Mouse (Mus musculus) forelimb bud, embryonic 11.5 days (tissue): ENCODE measurements around the gene Cadps.
A peak's percentile ranks its signal among the peaks of the same experiment; 100 is the strongest.

Source experiments
- DNase-seq: peaks from one replicate; pipeline ENCODE4 v3.0.0-alpha.2; 2012; ENCODE audit warnings: low read depth, low spot score

The Cadps gene

DNA sequence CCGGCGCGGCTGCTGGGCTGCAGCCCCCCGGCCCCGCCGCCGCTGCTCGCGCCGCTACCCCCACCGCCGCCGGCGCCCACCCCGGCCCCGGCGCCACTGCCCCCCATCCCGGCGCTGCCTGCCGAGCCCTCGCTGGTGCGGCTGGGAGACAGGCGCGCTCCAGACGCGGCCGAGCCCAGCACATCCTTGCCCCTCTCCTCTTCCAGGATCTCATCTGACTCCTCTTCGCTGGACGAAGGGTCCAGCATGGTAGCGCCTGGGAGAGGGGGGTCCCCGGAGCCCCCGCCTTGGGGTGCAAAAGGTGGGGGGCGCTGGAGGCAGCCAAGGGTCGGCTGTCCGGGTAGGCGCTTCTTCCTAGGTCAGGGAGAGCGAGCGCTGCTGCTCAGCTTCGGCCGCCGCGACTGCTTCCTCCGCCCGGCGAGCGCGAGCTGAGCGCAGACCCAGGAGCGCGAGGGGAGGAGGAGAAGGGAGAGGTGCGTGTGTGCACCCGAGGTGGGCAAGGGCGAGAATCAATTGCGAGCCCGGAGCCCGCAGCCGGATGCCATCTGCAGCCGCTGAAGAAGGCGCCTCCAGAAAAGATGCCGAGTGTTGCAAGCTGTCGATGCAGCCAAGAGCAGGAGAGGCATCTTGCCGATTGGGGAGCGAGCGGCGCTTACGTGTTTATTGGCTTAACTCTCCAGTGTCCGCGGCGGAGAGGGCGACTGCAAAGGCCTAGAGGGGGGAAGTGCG, at the start of gene Cadps:
Gene Cadps, minus strand, starts transcription at position 589 of the 729 bp plus-strand sequence.
- peak; percentile 6 for DNase-seq

DNA sequence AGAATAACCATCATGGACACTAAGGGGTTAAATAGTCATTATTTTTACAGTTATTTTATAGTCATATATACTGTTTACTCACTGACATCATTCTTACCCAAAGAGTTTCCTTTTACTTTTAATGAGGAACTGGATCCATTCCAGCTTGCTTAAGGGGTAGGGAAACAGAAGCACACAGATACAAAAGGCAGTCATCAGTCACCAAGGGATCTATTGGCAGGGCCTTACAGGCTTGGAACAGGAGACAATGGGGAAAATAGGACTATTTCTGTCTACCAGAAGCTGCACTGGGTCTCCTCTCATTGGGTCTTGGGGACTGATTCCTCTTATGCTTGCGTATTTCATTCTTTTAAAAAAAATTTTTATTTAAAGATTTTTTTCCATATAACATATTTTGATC, 46.7 kb upstream of the Cadps start:
- no peak for DNase-seq

DNA sequence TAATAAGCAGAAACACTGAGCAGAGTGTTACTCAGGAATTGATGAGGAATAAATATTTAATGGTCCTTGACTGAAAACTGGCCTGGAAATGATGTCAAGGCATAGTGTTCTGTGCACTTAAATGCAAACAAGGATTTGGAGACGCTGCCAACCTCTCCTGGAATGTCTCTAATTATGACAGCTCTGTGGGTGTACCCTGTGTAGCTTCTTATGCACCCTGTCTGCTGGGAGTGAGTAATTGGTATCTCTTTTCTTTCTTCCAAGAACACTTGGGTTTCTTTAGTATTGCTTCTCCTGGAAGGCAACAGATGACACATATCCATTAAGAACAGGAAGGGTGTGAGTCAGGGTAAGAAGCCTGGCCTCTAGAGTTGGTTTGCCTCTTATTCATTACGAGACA, 42.4 kb upstream of the Cadps start:
- DNase-seq = no peak

DNA sequence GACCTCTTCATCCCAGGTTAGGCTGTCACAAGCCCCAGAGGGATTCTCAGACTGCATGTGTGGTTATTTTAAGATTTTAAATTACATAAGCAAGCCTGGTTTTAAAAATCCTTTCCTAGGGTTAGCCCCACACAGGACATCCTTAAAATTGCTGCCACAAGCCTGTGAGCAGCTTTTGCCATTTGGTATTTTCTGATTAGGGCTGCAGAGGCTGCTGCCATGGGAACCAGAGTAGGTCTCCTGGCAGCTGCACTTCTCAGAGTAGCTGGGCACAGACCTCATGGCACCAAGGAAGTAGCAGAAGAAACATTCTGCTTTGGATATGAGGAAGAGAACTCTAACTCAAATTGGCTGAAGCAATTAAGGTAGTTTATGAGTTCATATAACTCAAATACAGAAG, 21.0 kb upstream of the Cadps start:
- no peak for DNase-seq

DNA sequence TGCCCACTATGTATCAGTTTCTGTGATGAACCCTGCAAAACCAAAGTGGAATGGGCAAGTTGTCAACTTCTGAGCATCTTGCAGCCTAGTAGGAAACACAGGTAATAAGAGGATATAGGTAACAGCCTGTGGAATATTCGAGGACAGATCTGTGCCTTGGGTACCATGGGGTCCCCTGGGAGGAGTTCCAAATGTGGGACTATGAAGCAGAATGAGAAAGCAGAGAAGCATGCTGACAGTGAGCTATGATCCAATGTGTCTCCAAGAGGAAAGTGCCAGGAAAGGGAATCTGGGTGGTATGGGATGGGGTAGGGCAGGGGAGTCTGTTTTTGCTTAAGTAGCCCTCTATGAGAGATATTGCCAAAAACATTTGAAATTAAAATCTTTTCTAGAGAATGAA, 16.6 kb upstream of the Cadps start:
- no peak for DNase-seq

DNA sequence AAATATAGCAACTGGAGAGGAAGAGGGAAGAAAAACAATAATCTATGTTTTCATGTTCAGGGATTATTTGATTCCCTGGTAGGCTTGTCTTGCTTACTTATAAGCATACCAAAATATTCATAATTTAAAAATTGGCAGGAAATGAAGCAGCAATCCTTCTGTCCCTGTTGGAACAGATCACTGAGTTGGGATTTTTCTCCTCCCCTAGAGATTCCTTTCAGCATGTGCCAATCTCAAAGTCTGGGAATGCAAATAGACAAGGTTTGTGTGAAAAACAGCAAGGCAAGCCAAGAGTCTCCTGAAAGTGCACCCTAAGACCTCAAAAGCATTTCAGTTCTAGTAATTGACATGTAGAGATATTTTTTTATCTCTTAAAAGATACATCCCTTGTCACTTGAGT, 16.1 kb upstream of the Cadps start:
- no peak for DNase-seq

DNA sequence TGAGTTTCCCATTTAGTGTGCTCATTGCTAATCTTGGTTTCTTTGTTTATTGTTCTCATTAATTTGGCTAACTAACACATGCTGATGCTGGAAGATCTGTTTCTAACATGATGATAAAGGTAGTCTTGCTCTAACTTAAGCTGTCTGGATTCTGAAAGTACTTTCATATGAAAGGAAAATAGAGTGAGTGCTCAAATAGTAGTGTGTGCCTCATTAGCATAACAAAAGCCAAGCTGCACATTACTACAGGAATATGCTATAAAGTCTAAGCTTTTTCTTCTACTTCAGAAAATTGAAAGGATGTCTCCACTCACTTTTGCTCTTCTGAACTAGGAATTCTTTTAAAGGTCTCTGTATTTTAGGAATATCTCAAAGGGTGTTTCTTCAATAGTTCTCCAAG, 15.4 kb upstream of the Cadps start:
- DNase-seq = no peak

DNA sequence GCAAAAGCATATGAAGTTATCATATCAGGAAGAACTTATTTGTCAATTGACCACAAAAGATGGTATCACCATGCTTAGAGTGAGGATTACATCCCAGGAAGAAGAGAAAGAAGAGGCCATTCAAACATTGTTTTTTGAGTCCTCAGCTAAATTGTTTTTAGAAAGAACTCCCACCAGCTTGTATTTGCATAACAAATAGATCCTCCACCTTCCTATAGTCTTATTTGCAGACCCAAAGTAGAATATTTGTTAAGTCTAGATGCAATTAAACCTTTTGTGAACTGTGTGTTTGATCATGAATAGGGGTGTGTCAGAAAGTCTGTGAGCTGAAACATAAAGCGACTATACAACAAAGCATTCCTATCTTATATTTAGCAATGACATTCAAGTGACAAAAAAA, 15.0 kb upstream of the Cadps start:
- no peak for DNase-seq

DNA sequence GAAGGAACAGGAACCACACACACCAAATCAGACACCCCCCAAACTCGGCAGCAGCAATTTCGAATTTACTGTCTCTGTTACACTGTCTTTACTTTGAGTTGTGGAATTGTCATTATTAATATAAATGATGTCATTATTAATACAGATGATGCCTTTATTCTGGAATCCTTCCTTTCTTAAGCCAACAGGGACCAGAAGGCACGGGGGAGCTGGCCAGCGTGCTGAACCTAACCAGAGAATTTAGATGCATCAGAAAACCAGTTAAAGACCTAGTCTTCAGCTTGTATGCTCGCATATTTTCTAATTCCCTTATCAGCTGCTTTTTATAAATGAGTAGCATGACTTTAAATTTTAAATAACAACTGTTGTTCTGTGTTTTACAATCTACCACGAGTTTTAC, 902 bp upstream of the Cadps start:
- DNase-seq = peak; percentile 74

DNA sequence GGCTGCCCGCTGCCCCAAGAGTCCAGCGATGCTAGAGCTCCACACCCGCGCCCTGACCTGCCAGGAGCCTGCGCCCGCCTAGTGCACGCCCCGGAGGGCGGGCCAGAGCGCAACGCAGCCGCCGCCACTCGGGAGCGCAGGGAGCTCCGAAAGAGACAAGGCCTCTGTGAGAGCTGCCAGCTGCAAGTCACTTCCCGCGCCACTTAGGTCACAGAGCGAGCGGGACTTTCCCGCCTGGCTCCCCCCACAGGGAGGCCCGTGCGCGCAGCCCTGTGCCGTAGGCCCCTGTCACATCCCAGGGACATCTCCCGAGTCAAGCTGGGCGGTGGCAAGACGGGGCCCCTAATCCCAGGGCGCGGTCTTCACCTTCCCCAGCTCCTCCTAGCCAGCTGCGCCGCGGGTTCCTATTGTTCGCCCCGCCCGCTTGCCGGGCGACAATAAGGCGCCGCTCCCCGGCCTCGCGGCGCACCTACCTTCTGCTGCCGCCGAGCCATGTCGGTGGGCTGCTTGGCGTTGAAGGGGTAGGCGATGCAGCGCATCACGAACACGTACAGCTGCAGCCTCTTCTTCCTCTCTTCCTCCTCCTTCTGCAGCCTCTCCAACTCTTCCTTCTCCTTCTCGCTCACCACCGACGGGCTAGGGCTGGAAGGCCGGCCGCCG, 918 bp downstream of the Cadps start:
- DNase-seq = peak; percentile 55

DNA sequence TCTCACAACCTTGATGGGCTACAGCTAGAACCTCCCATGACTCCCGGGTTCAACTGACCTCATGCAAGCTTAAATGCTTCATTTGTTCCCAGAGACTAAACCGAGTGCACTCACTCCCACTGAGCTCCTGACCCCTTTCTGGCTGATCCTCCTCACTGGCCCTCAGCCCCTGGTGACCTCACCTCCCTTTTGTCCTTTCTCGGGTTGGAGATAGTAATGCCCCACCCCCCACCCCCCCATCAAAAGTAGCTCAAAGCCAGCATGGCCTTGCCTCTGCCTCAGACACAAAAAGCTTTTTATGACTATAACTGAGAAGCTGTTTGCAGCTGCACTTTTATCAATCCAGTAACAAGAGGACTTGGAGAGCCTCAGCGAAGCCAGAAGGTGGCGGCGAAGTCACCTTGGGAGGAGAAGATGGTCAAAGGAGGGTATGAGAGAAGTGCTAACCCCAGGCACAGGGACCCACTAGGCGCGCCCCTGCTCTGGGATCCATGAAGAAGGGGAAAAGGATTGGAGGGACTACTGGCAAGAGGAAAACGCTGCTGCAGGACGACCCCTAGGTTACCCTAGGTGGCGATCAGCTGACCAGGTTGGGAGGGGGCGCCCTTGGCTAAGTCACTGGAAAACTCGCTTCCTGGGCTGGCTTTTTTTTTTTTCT, 1.6 kb downstream of the Cadps start:
- peak; percentile 2 for DNase-seq

DNA sequence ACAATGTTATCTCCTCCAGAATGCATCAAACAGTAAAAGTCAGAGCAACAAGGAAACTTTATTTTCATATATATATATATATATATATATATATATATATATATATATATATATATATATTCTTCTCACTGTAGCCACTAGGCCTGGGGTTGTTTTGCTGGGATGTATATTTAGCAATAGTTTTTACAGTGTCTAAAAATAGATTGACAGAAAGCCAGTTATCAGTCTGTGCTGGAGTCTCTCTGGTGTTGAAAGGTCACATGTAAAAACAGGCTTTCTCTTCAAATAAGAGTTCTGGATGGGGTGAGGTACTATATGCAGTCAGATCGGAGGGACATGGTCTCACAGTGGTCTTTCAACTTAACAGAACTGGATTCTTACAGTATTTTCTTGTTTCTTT, 2.7 kb downstream of the Cadps start:
- no peak for DNase-seq

DNA sequence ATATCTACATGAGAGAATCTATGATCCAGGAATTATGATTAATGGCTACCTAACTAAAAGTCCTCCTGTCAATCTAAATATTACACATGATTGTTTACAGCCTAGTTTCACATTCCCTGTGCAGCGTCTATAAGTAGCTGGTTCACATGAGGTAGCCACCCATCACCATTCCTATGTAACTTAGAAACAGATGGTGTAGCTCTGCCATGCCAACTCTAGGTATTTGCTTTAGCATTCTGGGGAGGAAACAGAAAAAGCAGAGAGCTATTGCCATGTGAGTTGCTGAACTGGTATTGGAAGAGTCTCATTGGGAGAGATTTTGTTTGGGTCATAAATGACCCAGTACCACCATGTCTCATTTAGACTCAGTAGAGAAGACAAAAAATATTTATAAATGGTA, 4.4 kb downstream of the Cadps start:
- DNase-seq = no peak

DNA sequence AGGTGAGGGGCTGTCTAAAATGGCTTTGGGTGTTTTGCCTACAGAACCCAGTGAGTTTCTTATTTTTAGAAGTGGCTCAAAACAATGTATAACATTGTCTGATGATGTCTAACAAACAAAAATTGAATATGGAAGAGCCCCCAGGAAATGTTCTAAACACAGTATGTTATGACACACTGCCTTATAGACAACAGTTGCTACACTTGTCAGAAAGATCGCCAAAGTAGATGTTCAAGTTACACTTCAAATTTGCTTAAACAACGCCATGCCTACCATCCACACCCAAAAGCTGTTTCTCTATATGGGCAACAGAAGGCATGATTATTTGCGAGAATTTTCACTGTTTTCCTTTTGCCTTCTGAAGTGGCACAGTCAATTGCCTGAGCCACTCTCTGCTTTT, 10.8 kb downstream of the Cadps start:
- DNase-seq = no peak

DNA sequence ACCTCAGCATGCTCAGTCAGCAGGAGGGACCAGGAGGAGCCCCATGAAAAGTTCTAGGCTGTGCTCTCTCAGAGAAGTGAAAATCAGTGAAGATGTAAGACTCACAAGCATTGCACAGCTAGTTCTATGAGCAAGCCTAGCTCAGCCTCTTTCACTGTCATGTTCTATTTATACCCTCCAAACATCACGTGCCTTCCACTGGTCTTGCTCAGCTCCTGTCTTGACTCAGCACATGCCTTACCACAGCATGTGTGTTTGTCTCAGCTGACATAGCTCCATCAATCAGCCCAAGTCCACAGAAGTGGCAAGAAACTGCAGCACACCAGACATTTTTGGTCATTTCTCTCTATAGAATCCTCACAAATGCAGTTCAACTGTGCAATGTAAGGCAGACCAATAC, 19.9 kb downstream of the Cadps start:
- DNase-seq = no peak

DNA sequence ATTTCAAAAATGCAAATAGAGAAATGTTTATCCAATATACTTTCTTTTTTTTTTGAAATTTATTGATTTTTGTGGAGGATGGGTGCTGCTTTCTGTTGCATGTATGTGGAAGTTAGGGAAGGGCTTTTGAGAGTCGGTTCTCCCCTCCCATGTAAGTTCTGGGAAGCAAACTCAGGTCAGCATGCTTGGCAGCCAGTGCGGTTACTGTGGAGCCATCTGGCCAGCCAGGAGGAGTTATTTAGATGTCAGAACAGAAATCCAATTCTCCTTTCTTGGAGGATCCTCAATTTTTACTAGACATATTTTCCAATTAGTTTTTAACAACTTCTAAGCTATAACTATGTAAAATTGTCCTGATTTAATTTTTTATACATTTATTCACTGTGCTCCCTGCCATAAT, 21.8 kb downstream of the Cadps start:
- no peak for DNase-seq

DNA sequence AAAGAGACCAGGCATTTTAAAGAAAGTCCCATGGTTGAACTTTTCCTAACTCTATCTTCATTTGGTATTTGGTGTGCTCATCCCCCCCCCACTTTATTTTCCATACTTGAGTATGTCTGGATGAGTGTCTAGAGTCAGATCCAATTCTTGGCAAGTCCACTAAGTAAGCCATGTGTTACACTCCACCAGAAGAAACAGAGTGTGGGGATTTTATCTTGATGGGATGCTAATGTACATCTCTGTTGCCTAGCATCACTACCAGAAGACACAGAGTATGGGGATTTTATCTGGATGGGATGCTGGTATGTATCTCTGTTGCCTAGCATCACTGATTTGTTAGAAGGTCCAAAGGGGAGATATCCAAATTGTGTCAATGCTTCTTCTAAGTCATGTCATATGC, 24.0 kb downstream of the Cadps start:
- DNase-seq = no peak

DNA sequence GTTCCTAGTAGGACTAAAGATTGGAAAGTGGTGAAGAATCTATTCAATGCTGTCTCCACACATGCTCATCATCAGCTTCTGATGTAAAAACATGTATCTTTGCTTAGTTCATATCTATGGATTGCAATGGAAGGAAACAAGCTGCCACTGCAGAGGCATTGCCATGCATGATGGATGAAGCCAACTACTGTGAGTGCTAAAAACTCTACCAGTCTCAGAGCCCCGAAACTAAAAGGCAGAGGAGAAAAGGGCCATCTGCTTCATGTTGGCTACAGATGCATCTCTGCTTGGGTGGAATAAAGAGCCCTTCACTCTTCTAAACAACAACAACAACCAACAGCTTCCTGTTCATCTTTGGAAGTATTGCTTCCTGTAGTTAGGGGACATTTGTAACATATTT, 38.6 kb downstream of the Cadps start:
- DNase-seq = no peak

DNA sequence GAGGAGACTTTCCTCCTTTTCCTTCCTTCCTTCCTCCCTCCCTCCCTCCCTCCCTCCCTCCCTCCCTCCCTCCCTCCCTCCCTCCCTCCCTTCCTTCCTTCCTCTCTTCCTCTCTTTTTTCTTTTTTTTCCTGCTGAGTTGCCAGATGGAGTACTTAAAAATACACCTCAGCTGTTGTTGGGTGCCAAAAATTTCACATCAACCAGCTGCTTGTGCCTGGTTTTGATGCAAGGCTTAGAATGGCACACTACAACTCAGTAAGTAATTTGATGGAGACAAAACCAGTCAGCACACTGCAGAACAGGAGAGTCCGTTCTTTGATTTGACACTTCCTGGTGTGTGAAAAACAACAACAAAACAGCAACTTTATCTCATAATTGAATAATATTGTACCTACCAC, 42.9 kb downstream of the Cadps start:
- DNase-seq = no peak

DNA sequence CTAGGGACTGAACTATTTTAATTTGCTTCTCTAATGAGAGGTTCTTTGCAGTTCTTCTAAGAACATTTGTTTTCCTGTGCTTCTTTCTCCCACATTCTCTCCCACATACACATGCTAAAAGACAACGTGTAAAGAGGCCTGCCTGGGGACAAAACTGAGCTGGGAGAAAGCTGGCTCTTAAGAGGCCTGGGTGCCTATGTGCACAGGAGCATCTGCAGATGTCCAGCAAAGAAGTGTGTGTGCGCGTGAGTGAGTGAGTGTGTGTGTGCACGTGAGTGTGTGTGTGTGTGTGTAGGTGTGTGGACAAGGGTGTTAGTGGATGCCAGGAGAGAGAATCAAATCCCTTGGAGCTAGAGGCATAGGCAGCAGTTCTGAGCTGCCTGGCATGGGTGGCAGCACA, 44.9 kb downstream of the Cadps start:
- DNase-seq = no peak

DNA sequence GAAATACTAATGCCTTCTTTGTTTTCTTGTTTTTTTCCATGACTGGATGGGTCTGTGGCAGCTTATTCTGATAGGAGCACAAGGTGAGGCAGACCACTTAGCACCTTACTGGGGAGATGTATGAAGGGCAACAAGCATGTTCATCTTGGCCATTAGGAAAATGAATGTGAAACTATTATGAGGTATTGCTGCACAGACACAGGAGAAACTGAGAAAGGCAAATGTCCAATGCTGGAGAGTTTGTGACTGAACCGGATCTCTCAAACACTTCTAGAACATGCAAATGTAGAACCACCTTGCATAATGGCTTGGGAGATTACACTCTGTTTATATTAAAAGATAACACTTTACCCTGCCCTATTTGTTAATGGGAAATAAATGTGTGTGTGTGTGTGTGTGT, 54.0 kb downstream of the Cadps start:
- DNase-seq = no peak

DNA sequence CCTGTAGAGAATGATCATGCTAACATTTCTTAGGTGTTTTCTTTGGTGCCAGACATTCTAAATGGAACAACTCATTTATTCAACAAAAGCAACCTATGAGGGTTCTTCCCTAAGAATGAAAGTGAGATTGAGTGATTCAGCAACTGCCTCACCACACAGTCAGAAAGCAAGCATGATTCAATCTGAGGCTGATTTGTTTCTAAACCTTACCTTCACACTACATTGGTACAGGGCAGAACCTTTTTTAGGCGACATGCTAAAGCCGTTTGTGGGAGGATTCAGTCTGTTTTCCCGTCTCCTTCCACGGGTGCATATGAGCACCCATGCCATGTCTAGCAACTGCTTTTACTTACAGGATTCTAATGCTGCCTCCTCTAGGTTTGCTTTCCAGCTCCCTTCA, 69.6 kb downstream of the Cadps start:
- no peak for DNase-seq

DNA sequence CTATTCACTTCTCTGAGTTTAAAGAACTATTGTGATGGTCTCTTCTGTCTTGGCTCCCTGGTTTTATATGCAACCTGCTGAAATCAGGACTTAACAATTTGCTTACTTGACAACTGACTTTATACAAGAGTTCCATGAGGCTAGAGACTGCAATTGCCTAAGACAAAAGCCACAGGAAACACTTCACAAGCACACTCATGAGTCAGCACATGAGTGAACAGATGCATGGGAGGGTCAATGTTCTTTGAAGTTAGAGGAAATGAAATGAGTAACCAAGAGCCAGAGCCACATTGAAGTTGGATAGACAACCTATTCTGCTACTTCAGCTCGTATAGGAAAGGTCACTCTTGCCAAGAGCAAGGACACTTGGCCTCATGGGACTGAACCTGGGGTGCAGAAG, 71.1 kb downstream of the Cadps start:
- DNase-seq = no peak
